Mouse (Mus musculus): Measurements from ENCODE around the gene Gm21983.

Gm21983 gene

DNA sequence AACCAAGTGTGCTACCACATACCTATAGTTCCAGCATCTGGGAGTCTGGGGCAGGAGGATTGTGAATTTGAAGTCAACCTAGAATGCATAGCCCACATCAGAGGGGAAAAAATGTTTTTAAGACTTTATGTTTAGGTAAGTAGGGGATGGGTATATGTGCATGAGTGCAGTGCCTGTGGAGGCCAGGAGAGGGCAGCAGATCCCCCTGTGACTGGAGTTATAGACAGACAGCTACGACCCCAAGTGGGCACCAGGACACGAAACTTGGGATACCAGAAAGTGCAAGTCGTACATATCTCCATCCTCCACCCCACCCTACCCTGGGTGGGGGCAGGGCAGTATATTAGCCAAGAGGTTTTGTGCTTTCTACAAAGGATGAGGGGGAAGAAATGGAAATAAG lies 4.1 kb upstream of the Gm21983 start:
- DNase-seq (ENCODE audit: low spot score), result no peak

DNA sequence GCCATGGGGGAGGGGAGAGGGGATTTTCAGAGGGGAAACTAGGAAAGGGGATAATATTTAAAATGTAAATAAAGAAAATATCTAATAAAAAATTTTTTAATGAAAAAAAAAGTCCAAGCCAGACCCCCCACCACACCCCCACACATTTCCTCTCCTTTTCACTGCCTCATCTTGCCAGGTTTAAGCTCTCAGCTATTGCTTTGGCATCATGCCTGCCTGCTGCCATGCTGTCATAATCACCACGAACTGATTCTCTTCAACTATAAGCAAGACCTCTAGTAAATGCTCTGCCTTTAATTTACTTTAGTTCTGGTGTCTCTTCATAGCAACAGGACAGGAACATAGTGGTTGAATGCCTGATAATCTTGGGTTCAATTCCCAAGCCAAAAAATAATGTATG lies 1.6 kb upstream of the Gm21983 start:
- no peak for DNase-seq (ENCODE audit: low spot score)

DNA sequence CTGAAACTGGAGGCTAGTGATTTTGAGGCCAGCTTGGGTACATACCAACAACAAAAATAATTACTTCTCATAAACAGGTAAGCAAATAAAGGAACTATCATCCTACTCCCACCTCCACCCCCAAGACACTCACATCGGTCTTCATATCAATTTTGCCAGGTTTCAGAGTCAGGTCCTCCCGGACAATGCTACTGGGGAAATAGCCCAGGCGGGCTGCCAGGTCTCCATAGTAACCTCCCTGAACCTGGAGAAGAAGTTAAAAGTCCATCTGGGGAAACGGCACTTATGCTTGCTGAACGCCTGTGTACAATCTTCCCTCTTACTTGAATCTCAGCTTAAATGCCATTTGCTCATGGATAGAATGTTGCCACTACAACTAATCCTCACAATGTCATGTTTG lies 850 bp downstream of the Gm21983 start:
- no peak for DNase-seq (ENCODE audit: low spot score)

DNA sequence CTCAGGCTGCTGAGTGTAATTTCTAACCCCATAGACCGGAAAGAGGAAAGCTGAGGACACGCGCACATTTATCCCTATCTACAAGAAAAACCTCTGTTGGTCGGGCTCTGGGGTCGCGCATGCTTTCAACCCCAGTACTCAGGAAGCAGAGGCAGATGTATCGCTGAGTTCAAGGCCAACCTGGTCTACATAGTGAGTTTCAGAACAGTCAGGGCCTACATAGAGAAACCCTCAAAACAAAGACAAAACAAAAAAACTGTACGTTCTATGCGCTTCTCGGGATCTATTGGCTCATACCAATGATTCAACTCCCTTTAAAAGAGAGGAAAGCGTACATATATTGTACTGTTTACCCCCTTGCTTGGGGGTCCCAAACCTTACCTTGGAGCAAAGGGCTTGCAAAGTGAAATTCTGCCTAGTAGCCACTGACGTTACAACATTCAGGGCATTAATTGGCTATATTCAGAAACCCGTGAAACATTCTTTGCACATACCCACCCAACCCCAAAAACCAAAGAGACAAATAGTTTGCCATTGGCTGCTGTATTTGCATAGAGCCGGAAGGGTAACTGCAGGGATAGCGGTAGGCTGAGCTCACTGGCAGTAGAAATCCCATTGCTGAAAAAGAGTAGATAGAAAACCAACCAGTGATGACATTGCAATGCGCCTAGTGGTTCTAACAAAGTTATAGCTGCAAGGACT lies 1.5 kb downstream of the Gm21983 start:
- no peak for DNase-seq (ENCODE audit: low spot score)

DNA sequence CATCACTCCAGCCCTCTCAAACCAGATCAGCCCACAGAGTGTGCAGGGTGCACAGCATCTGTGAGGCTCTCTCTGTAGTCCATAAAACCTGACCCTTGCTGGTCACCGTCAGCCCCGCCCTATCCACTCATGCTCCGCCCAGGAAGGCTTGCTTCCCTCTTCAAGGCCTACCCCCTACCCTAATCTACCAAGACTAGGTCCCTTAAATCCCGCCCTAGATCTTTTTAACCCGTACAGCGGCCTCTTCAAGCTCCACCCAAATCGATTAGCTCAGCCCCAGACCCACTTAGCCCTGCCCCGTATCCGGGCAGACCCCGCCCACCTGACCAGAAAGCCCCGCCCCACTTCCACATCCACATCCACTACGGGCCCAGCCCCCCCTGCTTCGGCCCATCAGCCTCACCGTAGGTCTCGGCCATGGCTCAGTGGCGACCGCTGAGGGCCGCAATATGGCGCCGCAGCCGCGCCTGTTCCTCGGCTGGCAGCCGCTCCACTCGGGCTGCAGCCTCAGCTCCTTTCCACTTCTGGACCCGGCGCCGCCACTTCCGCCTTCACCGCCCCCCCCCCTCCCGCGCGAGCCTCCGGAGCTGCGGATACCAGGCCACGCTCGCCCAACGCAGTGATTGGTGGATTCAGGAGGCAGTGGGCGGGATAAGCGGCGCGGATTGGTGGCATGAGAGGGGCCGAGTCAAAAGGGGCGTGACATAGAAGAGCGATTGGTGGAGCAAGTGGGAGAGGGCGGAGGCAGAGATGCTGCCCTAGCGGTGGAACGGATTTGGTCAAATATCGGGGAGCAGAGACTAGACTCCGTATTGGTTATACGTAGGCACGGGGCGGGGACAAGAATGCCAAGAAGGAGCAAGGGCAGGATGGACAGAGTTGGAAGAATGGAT lies 2.3 kb downstream of the Gm21983 start, which contains the start of gene Rab4b:
Gene Rab4b (minus strand): TSS at position 573 of the 893 bp plus-strand sequence.
- peak; percentile 95 for DNase-seq (ENCODE audit: low spot score)

DNA sequence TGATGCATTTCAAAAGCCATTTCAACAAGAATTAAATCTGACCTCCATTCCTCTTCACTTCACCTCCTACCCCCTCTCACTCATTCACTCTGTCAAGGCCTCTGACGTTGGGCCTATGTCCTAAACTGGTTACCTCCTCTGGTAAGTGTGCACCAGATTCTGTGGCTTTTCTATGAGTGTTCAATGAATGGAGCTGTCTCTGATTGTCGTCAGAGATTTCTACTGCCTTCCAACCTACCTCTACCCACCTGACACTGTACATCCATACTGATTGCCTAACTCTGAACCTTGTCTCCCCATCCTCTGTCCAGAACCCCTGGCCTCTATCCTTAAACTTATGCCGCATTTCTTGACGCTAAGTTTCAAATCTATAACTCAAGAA lies 3.0 kb downstream of the Gm21983 start:
- DNase-seq (ENCODE audit: low spot score), result no peak

DNA sequence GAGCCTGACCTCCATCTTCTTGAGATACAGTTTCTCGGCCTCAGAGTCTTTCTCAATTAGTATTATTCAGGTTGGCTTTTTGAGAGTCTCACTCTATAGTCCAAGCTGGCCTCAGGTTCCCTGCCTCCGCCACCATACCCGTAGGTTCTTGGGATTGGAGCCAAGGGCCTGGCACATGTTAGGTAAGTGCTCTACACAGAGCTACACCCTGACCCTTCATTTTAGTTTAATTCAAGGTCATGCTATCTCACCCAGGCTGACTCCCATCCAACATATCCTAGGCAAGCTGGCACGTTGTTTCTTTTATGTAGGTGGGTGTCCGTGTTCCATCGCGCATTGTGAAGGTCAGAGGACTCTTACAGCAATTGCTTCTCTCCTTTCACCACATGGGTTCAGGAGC lies 6.0 kb downstream of the Gm21983 start:
- no peak for DNase-seq (ENCODE audit: low spot score)

DNA sequence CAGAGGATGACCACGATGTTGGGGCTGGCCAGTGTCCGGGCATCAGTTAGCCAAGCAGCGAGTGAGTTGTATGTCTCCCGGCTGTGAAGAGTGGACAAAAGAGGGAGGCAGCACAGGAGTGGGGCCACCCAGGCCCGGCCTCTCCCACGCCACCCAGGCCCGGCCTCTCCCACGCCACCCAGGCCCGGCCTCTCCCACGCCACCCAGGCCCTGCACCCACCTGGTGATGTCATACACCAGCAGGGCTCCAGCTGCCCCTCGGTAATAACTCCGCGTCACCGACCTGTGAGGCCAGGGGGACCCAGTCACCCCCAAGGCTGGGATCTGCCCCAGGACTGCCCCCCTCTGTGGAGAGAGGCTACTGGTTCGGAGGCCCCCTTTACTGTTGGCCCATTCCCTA lies 6.4 kb downstream of the Gm21983 start:
- no peak for DNase-seq (ENCODE audit: low spot score)

DNA sequence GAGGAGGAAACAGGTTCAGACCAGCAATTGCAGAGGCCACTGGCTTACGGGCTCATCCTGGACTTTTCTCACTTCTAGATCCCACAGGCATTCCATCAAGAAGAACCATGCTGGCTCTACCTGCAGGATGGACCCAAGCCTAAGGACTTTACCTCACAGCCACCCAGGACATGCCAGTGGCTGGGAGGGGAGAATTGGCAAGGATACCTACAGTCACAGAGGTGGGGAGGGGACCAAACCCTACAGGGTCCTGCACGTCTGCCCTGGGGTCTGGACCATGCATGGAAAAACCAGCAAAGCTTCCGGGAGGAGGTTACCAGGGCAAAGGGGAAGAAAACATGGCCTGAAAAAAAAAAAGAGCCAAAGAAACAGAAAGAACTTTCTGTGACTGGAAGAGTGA lies 9.9 kb downstream of the Gm21983 start:
- no peak for DNase-seq (ENCODE audit: low spot score)

DNA sequence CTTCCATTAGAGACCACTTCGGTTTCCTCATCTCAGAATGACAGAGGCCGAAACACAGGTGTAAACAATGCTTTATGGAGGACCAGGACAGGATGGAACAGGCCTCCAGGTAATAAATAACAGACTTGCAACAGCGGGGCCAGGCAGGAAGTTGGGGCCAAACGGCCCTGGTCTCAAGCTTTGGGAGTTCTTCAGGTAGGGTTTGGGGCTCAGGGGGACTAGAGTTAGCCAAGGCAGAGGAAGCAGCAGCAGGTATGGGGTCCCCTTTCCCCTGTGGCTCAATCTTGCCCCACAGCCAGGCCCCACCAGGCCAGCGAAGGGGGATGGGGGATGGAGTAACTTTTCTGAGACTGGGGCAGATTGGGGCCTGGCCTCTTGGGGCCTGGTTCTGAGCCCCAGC lies 12.5 kb downstream of the Gm21983 start:
- DNase-seq (ENCODE audit: low spot score), result no peak

DNA sequence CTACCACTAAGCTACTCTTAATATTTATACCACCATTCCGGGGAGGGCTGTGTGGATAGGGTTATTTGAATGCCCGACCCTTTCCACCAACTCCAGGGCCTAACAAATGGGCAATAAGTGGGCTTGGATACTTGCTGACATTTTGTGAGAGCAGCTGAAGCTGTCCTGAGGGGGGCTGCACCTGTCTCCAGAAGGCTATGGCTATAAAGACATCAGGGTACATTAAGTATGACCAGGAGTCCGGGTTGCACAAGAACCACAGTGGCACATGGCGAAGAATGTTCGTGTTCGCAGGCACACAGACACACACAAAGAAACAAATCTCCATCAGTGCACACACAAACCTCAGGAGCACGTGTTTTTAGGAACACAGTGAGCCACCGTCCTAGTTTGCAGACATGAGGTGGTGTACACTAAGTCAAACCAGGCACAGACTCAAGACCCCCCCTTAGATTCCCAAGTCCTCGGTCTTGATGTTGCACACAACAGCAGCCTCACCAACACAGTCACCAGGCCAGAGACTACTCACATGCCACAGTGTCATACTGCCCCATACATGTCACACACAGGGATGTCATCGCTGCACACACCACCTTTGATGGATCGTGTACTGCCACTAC lies 13.3 kb downstream of the Gm21983 start:
- DNase-seq (ENCODE audit: low spot score), result no peak

DNA sequence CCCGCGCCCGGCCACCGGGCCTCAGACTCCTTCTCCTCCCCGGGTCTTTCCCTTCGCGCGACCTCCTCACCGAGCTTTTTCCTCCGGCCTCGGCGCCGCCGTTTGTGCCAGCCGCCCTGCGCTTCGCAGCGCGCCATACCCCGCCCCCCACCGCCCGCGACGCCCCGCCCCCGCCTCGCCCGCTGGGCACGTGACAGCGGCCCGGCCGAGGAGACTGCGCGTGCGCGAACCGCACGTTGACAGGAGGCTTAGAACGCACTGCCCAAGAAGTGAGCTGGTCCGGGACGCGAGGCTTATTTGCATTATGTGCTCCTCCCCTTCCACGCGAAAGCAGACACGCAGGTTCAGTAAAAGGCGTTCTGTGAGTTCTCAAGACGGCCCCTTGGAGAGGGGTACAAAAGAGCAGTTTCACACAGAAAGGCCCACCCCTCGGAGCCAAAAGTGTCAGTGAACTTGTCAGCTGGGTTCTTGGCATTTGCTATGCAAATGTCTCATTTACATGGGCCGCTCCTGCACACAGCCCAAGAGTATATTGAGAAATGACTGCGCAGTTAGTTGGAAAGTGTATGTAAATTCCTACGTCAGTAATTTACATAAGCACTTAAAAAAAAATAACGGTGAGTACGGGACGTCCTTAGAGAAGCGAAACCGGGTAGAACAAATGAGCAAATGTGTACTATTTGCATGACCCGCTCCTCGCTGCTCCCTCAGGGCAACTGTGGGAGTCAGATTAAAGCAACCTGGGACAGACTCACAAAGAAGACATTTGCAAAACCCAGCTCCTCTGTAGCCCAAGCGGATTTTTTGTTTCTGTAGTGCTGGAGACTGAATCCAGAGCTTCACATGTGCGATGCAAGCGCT lies 14.0 kb downstream of the Gm21983 start, which contains the start of gene Egln2:
Gene Egln2 (minus strand): TSS at position 189 of the 861 bp plus-strand sequence.
- DNase-seq (ENCODE audit: low spot score), result peak; percentile 89

DNA sequence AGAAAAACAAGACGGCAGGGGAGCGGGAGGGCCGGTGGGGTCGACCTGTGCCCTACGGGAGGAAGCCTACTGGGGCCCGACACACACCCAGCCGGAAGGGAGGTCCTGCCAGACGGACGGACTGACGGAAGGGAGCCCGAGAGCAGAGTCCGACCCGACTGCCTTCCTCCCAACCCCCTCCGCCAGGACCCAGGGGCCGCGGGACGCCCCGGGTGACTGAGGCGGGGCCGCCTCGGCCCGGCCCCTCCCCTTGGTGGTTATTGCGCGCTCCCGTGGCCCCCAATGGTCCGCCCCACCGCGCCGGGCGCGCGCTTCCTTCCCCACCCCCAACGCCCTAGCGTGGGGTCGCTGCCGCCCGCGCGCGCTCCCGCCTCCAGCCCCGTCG lies 14.7 kb downstream of the Gm21983 start:
- DNase-seq (ENCODE audit: low spot score), result no peak

DNA sequence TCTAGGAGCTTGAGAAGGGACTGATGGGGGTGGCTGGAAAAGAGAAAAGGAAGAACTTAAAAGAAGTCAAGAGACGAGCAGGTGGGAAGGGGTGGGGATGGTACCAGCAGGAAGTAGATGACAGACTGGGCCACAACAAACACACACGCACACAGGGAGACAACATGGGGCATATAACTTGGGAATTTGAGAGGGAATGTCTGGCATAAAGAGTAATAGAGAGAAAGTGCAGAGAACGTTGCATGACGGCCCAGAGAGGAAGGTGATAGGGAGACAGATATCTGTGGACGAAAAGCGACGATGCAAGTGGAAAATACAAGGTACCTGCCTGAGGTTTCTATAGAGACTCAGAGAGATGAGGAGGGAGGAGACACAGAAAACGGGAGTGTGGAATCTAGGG lies 15.2 kb downstream of the Gm21983 start:
- DNase-seq (ENCODE audit: low spot score), result no peak

DNA sequence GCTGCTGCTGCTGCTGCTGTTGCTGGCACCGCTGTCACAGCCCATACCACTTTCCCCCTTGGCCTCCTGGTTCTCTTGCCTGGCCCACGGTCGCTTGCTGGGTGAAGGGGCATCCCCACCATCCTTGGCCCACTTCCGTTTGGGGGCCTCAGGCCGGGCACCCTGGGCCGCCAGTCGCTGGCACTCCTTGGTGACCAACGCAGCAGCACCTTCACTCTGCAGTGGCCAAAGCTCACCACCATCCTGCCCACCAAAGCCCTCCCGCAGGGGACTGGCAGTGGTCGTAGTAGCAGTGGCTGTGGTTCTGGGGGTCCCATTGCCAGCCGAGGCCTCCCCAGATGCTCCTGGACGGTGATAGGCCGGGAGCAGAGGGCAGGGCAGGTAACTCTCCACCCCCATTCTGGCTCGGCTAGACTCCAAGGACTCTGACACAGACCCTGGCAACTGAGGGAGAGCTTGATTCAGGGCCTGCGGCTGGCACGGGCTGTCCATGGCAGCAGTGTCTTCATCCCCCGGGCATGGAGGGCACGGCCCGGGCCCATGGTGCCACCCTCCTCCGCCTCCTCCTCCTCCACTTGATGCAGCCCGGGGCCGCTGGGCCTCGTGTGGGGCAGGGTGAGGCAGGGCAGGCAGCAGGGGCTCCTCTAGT lies 15.8 kb downstream of the Gm21983 start:
- no peak for DNase-seq (ENCODE audit: low spot score)

DNA sequence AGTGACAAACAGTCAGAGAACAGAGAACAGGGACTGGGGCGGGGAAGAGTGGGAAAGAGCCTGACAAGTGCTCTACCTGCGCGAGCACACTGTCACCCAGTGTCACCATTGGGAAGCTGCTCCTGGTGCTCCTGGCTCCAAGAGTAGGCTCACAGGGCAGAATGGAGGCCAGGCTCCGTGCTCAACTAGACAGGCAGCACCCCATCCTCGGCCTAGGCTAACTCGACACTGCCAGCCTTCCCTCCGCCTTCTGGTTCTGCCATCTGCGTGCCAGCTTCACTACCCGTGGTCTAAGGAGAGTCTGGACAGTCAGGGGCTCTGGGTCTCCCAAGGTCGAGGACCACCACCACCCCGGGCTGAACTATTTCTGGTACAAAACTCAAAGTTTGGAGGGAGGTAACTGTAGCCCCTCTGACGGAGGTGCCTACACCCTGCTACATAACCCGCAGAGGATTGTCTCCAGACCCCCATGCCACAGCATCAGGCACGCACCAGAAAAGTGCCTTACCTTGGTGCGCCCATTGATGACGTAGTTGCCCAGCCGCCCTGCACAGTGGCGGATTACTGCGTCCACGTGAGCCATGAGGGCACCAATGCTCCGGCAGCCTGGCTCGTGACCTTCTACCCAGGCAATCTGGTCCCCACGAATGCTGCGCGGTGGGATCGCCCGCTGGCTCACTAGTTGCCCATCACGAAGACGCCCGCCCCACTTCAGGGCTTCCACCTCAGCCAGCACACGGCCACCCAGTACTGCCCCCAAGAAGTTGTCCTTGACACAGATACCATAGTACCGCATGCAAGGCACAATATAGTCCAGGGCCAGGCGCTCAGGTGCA lies 16.6 kb downstream of the Gm21983 start:
- no peak for DNase-seq (ENCODE audit: low spot score)

DNA sequence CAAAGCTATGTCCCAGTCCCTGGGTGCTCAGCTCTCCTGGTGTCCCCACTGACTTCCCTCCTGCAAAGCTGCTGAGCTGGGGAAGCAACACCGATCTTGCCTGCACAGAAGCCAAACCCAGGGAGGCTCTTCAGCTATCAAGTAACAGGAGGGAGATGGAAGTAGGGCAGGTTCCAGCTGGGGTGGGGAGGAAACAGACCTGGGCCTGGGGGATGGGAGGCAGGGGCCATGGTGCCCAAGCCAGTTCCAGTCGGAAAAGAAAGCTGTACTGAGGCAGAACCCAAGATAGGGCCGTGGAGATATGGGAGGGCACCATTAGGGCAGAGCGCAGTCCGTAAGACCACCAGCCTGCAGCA lies 17.5 kb downstream of the Gm21983 start:
- no peak for DNase-seq (ENCODE audit: low spot score)

DNA sequence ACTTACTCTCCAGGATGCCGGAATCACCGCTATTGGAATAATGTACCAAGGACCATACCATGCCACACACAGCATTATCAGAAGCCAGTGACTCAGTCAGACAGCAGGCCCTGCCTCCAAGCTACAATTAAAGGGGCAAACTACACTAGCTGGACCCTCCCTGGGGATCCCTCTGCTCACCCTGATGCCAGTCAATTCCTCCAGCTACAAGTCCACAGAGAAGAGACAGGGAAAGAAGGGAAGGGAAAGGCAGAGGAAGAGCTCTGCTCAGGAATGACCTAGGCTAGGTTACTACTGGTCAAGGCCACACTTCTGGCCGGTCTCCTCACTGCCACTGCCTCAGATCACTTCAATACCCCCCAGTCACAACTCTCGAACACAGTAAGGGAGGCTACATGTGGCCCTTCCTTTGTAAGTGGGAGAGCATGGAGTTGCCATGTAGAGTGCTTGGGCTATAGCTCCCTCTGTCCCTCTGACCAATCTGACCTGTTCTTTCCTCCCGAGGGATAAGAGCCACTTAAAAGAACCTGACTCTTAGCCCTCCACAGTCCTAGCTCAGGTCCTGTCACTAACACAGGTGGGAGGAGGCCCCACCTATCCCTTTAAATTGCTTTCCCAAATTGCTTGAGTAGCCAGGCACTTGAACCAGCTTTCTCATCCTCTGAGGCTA lies 18.0 kb downstream of the Gm21983 start:
- no peak for DNase-seq (ENCODE audit: low spot score)

DNA sequence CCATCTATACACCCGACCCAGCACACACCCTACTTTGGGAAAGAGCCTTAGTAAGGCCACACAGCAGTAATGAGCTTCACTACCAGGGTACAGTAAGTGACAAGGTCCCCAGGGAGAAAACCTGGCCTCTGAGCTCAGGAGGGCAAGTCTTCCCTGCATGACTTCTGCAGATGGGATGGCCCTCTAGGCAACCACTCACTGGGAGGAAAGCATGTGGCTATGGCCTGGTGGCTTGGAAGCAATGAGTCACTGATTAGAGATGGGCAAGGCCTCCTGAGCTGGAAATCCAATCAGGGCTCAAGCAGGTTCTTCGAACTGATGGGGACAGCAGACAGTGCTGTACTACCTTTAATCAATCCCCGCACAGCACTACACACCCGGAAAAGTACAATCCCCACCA lies 19.1 kb downstream of the Gm21983 start:
- DNase-seq (ENCODE audit: low spot score), result no peak

DNA sequence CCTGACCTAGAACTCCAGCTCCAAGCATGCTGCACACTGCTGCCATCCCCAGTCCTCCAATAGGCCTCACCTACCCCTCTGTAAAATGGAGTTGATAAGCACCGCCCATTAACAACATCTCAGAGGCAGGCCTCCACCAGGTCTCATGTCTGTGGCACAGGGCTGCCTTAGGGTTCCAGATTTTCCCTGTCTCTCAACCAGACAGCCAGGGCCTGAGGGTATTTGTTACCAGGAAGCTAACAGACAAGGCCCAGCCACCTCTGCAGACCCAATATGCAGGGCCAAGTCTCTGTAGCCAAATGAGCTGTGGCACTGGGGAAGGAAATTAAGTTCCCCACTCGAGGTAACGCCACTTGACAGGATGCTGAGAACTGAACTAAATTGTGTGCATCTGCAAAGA lies 20.0 kb downstream of the Gm21983 start:
- no peak for DNase-seq (ENCODE audit: low spot score)

Measured in ovary, postnatal 10 days (tissue).